ENCODE assay signal across 8 mouse cellular contexts in the genomic region with DNA sequence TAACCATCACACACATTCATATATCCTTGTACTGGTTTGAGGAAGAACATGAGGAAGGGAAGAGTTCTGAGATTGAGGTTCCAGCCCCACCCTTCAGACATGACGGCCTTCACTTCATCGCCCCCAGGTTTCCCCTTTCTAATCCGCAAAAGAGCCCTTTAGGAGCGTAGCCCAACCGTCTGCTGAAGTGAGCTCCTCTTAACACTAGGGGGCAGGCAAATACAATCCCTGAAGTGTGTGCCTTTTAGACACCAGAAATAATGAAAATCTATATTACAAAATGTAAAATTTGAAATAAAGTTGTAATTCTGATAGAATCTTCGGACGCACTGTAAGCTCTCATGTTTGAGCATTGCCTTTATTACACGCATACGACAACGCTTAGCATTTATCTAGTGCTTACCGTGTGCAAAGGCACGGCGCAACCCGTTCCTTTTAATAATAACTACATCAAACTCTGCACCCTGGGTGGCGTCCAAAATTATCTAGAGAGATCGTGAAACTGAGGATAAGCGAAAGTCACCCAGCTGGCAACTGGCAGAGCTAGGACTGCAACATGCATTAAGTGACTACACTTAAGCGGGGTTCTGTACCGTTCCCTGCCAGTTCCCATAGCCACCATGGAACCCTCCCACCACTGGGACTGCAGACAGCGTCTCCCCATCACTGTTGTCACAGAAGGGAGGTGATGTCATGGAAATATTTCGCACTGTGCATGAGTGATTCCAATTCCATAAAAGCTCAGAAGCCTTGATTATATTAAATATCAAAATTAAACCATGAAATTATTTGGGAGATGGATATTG.
DNase-seq lines count a peak whose midpoint lies in the region.

No protein-coding gene starts in this region.

- peak; percentile 9 for DNase-seq in adrenal gland, adult 2 months
- no peak for DNase-seq in adrenal gland, adult 8-10 months
- peak; percentile 44 for DNase-seq in 416B (ENCODE audit: low read depth)
- peak; percentile 42 for DNase-seq in cerebellum, adult 9-10 months
- peak; percentile 41 to 82 for DNase-seq in frontal cortex, adult 2 months (ENCODE audit: extremely low spot score in 1 of 2, low spot score in 1 of 2)
- DNase-seq in layer of hippocampus, adult 8-10 months (ENCODE audit: low spot score in 2 of 2), result peak; percentile 41 to 55
- DNase-seq in midbrain, embryonic 10.5 days (ENCODE audit: low spot score), result peak; percentile 32
- DNase-seq in testis, postnatal 10 days (ENCODE audit: low spot score), result peak; percentile 49

- WGBS in midbrain, embryonic 10.5 days, result 65% methylated on average over 21 of the region's 21 CpGs

- H3K27ac ChIP-seq in midbrain, embryonic 10.5 days (replicated peaks), result no peak overlapping the region

- H3K36me3 ChIP-seq in midbrain, embryonic 10.5 days, result no peaks in the 10 kb centered on the region

- peaks cover 3% of the 10 kb centered on the region; the same call in 1 of the 2 replicates for H3K4me1 ChIP-seq in midbrain, embryonic 10.5 days

- no peak overlapping the region for H3K4me3 ChIP-seq in midbrain, embryonic 10.5 days

- H3K9me3 ChIP-seq in midbrain, embryonic 10.5 days (replicated peaks), result no peaks in the 10 kb centered on the region

- H3K27me3 ChIP-seq in midbrain, embryonic 10.5 days (ENCODE audit: low read depth, poor library complexity, severe bottlenecking), result peaks cover 3% of the 10 kb centered on the region; the same call in 1 of the 2 replicates
